Mouse (Mus musculus) G1E-ER4 (cell line): Measurements from ENCODE around the gene Rnf216. TPM values are rescaled to one million over a fixed set of nuclear protein-coding genes. Genes with fewer than 3 reads are reported as not detected.

ENCODE experiments used
- GATA1 ChIP-seq: IDR thresholded peaks from one replicate; pipeline ENCODE4 v1.8.0; 2012; ENCODE audit warnings: low read length, inconsistent platforms
- polyA plus RNA-seq: library from polyadenylated mRNA; stranded (reverse); fragments of >175 nt; gene quantifications from 2 replicates; pipeline ENCODE4 v1.2.3, GENCODE M21; 2012

Gene Rnf216
- polyA plus RNA-seq, 1 experiment, result 32.3 TPM

GRCm38 (mm10) chr5:143000654-143001500 is 111.9 kb downstream of the Rnf216 start:
- no peak for TF ChIP-seq GATA1

- no peak for TF ChIP-seq GATA1
Observed at GRCm38 (mm10) chr5:143000091-143000490, 112.7 kb downstream of the Rnf216 start.

GRCm38 (mm10) chr5:142998171-142998570 is 114.6 kb downstream of the Rnf216 start:
- TF ChIP-seq GATA1, result no peak

- no peak for TF ChIP-seq GATA1
Observed at GRCm38 (mm10) chr5:142997526-142997925, 115.3 kb downstream of the Rnf216 start.

GRCm38 (mm10) chr5:142994746-142995145 is 118.0 kb downstream of the Rnf216 start:
- TF ChIP-seq GATA1, result no peak

- TF ChIP-seq GATA1, result no peak
Observed at GRCm38 (mm10) chr5:142989167-142989566, 123.6 kb downstream of the Rnf216 start.

GRCm38 (mm10) chr5:142988520-142988919 is 124.3 kb downstream of the Rnf216 start:
- TF ChIP-seq GATA1, result no peak

- peak; percentile 56 for TF ChIP-seq GATA1
Observed at GRCm38 (mm10) chr5:142984271-142984670, 128.5 kb downstream of the Rnf216 start.

- TF ChIP-seq GATA1, result no peak
Observed at GRCm38 (mm10) chr5:142983174-142983573, 129.6 kb downstream of the Rnf216 start.

GRCm38 (mm10) chr5:142982046-142982801 is 130.6 kb downstream of the Rnf216 start:
- no peak for TF ChIP-seq GATA1

GRCm38 (mm10) chr5:142976516-142976915 is 136.3 kb downstream of the Rnf216 start:
- TF ChIP-seq GATA1, result no peak

- no peak for TF ChIP-seq GATA1
Observed at GRCm38 (mm10) chr5:142974598-142975121, 138.1 kb downstream of the Rnf216 start.

GRCm38 (mm10) chr5:142973971-142974370 is 138.8 kb downstream of the Rnf216 start:
- no peak for TF ChIP-seq GATA1

GRCm38 (mm10) chr5:142968411-142968810 is 144.4 kb downstream of the Rnf216 start:
- no peak for TF ChIP-seq GATA1

GRCm38 (mm10) chr5:142964650-142965049 is 148.1 kb downstream of the Rnf216 start:
- TF ChIP-seq GATA1, result no peak

GRCm38 (mm10) chr5:142963705-142964494 is 148.9 kb downstream of the Rnf216 start:
- TF ChIP-seq GATA1, result no peak
